Mouse (Mus musculus): ENCODE results near the gene Gm45902. TPM values are rescaled to one million over a fixed set of nuclear protein-coding genes. Genes with fewer than 3 reads are reported as not detected.
A peak's percentile ranks its signal among the peaks of the same experiment; 100 is the strongest.

The Gm45902 gene
- polyA plus RNA-seq, 1 experiment from 2014 or later = 9.3 TPM

- H3K9ac ChIP-seq = 0 out of 2 replicates have a peak overlapping the region, but pooled peaks have one; percentile 84
- H3K4me2 ChIP-seq (replicated peaks) = peak overlapping the region; percentile 74
- H3K9me3 ChIP-seq = no peaks in the 10 kb centered on the region
- no peak overlapping the region for H3K27ac ChIP-seq
- H3K4me1 ChIP-seq = peaks cover 10% of the 10 kb centered on the region; the same call in 1 of the 2 replicates
- no peaks in the 10 kb centered on the region for H3K27me3 ChIP-seq (replicated peaks)
- WGBS = 59% methylated on average over 3 of the region's 3 CpGs
- H3K36me3 ChIP-seq = 0 out of 2 replicates have a peak, but pooled peaks cover 7% of the 10 kb centered on the region
- H3K4me3 ChIP-seq = no peak overlapping the region
- no peak for ATAC-seq (ENCODE audit: low FRiP score, low read depth)
Measured at GRCm38 (mm10) chr2:3475746-3476251, 36.8 kb downstream of the Gm45902 start.

DNA sequence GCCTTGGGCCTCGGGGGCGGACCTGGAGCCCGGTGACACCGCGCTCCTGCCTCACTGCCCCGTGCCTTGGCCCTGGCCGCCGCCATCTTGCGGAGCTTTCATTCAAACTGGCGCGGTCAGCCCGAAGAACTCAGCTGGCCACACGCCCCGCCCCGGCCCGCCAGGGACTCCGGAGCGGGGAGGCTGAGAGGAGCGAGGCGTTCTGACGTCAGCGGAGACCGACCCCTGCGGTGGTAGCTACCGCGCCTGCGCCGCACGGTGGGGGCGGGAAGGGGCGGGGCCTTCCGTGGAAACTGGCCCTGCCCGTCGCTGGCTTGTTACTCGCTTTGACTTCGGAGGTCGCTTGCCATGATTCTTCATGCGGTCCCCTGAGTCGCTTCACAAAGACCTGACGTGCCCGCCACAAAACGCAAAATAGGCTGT lies 37.7 kb downstream of the Gm45902 start, which contains the start of gene Suv39h2:
Gene Suv39h2, minus strand, starts transcription at position 171 of the 423 bp plus-strand sequence.
- Histone ChIP-seq H3K9me3 (no peaks in the 10 kb centered on the region), H3K27me3 (replicated peaks) (no peaks in the 10 kb centered on the region), H3K4me1 (peaks cover 10% of the 10 kb centered on the region; the same call in 1 of the 2 replicates), H3K36me3 (0 out of 2 replicates have a peak, but pooled peaks cover 7% of the 10 kb centered on the region), H3K4me2 (replicated peaks) (peak within 1 kb of the TSS; percentile 74), H3K27ac (peak within 1 kb of the TSS; percentile 89), H3K4me3 (peak within 1 kb of the TSS; percentile 94), H3K9ac (peak within 1 kb of the TSS; percentile 84)
- peak; percentile 97 for ATAC-seq (ENCODE audit: low FRiP score, low read depth)
- WGBS = under 1% methylated on average over 40 of the region's 42 CpGs

- Histone ChIP-seq H3K4me2 (replicated peaks) (peak overlapping the region; percentile 74), H3K4me3 (peak overlapping the region; percentile 94), H3K27ac (peak overlapping the region; percentile 89), H3K4me1 (peaks cover 10% of the 10 kb centered on the region; the same call in 1 of the 2 replicates), H3K27me3 (replicated peaks) (no peaks in the 10 kb centered on the region), H3K9ac (peak overlapping the region; percentile 84), H3K9me3 (no peaks in the 10 kb centered on the region), H3K36me3 (0 out of 2 replicates have a peak, but pooled peaks cover 7% of the 10 kb centered on the region)
- peak; percentile 80 for ATAC-seq (ENCODE audit: low FRiP score, low read depth)
- under 1% methylated on average over 46 of the region's 46 CpGs for WGBS
Measured at GRCm38 (mm10) chr2:3474361-3474805, 38.2 kb downstream of the Gm45902 start.

DNA sequence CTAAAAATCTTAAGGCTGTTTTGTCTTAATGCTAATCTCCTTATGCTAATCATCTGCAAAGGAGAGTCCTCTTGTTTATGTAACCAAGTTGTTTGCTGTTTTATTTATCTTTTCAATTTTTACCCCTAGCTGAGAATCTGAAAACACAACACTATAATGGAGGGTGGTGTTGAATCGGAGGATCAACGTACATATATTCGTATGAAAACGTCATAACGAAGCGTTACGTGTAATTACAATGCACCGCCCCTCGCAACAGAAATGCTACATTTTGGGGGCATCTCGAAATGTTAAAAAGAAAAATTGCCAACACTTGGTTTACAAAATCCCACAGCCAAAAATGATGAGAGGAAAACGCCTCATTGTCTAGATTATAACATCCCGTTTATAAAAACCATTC lies 38.7 kb downstream of the Gm45902 start:
- Histone ChIP-seq H3K9me3 (no peaks in the 10 kb centered on the region), H3K4me1 (peaks cover 10% of the 10 kb centered on the region; the same call in 1 of the 2 replicates), H3K4me2 (replicated peaks) (peak overlapping the region; percentile 74), H3K27ac (peak overlapping the region; percentile 89), H3K4me3 (peak overlapping the region; percentile 94), H3K9ac (peak overlapping the region; percentile 84), H3K36me3 (0 out of 2 replicates have a peak, but pooled peaks cover 7% of the 10 kb centered on the region), H3K27me3 (replicated peaks) (no peaks in the 10 kb centered on the region)
- WGBS = under 1% methylated on average over 12 of the region's 12 CpGs
- ATAC-seq (ENCODE audit: low FRiP score, low read depth) = no peak

- no peaks in the 10 kb centered on the region for H3K4me1 ChIP-seq
- H3K9ac ChIP-seq = no peak overlapping the region
- no peak overlapping the region for H3K4me3 ChIP-seq
- H3K27ac ChIP-seq = no peak overlapping the region
- WGBS = 78% methylated on average over 4 of the region's 4 CpGs
- H3K9me3 ChIP-seq = no peaks in the 10 kb centered on the region
- peaks cover 60% of the 10 kb centered on the region for H3K36me3 ChIP-seq
- ATAC-seq (ENCODE audit: low FRiP score, low read depth) = no peak
- no peak overlapping the region for H3K4me2 ChIP-seq (replicated peaks)
- no peaks in the 10 kb centered on the region for H3K27me3 ChIP-seq (replicated peaks)
Measured at GRCm38 (mm10) chr2:3456590-3456989, 56.0 kb downstream of the Gm45902 start.

Other genes starting within 250 kb of the Gm45902 start
- 55.4 and 57.9 TPM in 2 replicates for gene Nmt2, start 228.6 kb downstream of the Gm45902 start, polyA plus RNA-seq (2016; fragmentation: Nextera tagmentation; extraction: Ambion mirVana)
- gene Rpp38, start 180.1 kb downstream of the Gm45902 start, polyA plus RNA-seq (2016; fragmentation: Nextera tagmentation; extraction: Ambion mirVana) = 12.3 and 13.8 TPM in 2 replicates
- 1.1 TPM in 1 of 2 replicates, not detected in the other for gene Acbd7, start 176.6 kb downstream of the Gm45902 start, polyA plus RNA-seq (2016; fragmentation: Nextera tagmentation; extraction: Ambion mirVana)
- not detected in 2 replicates for gene Olah, start 115.6 kb downstream of the Gm45902 start, polyA plus RNA-seq (2016; fragmentation: Nextera tagmentation; extraction: Ambion mirVana)
- 0.52 and 1.1 TPM in 2 replicates for gene Meig1, start 90.1 kb downstream of the Gm45902 start, polyA plus RNA-seq (2016; fragmentation: Nextera tagmentation; extraction: Ambion mirVana)
- 8.1 and 8.5 TPM in 2 replicates for gene Dclre1c, start 88.7 kb downstream of the Gm45902 start, polyA plus RNA-seq (2016; fragmentation: Nextera tagmentation; extraction: Ambion mirVana)
- 26.1 and 27.7 TPM in 2 replicates for gene Suv39h2, start 37.8 kb downstream of the Gm45902 start, polyA plus RNA-seq (2016; fragmentation: Nextera tagmentation; extraction: Ambion mirVana)
- gene Hspa14, start within 50 bp of the Gm45902 start, polyA plus RNA-seq (2016; fragmentation: Nextera tagmentation; extraction: Ambion mirVana) = 82.9 and 84.2 TPM in 2 replicates
- gene Cdnf, start 240 bp upstream of the Gm45902 start, polyA plus RNA-seq (2016; fragmentation: Nextera tagmentation; extraction: Ambion mirVana) = 0.08 and 0.23 TPM in 2 replicates
- gene Fam107b, start 57.7 kb upstream of the Gm45902 start, polyA plus RNA-seq (2016; fragmentation: Nextera tagmentation; extraction: Ambion mirVana) = 41.1 and 51.8 TPM in 2 replicates

Measured in neural tube, embryonic 12.5 days (tissue).